Mouse (Mus musculus): ENCODE data around the gene Nfs1.

- TF ChIP-seq POLR2A (IDR thresholded peaks at IDR 0.05; ENCODE audit: low read depth, low read length) = peak; percentile 68
- no peak for TF ChIP-seq BHLHE40 (IDR thresholded peaks at IDR 0.05; ENCODE audit: low read depth, low read length)
- no peak for TF ChIP-seq CTCF (conservative IDR thresholded peaks at IDR 0.05 in 1 of 2, IDR thresholded peaks at IDR 0.05 in 1 of 2; ENCODE audit: low read depth in 2 of 2, low read length in 2 of 2)
- no peak for TF ChIP-seq ETS1 (conservative IDR thresholded peaks at IDR 0.05; ENCODE audit: low read depth, low read length)
- TF ChIP-seq SIN3A (IDR thresholded peaks at IDR 0.05; ENCODE audit: low read length) = no peak
- 0 out of 2 replicates have a peak, but pooled peaks have one; percentile 26 for TF ChIP-seq MEF2A (IDR thresholded peaks at IDR 0.05; ENCODE audit: borderline replicate concordance, low read depth, low read length)
- no peak for TF ChIP-seq MAZ (IDR thresholded peaks at IDR 0.05; ENCODE audit: low read depth, low read length)
- no peak for TF ChIP-seq JUN (IDR thresholded peaks at IDR 0.05; ENCODE audit: insufficient read depth, low read depth, low read length)
- TF ChIP-seq SMC3 (IDR thresholded peaks at IDR 0.05; ENCODE audit: low read depth, low read length) = no peak
- TF ChIP-seq EP300 (IDR thresholded peaks at IDR 0.05; ENCODE audit: low read length) = no peak
Observed at GRCm38 (mm10) chr2:156190004-156190896, 46.3 kb upstream of the Nfs1 start.

Measured in CH12.LX (cell line).